Mouse (Mus musculus) testis, postnatal 14 days (tissue): ENCODE measurements at regions not wholly inside any gene's neighbourhood (a gene's known extent, or its start where the extent isn't known, plus 50 kb on each side); places are given as distances from the start of the nearest gene placed in this dataset.
"Not testable (repeated sequence)": the region's sequence is repeated elsewhere in the genome, so short reads cannot be mapped to it uniquely, and the experiment has no call there.

Source experiments
- DNase-seq: peaks from one replicate; pipeline ENCODE4 v3.0.0; 2021; ENCODE audit warnings: low spot score

- DNase-seq = no peak
Measured at GRCm38 (mm10) chr8:96586129-96586528, 697.8 kb upstream of the Got2 start.

- DNase-seq = no peak
Measured at GRCm38 (mm10) chr8:96552512-96552911, 664.2 kb upstream of the Got2 start.

DNA sequence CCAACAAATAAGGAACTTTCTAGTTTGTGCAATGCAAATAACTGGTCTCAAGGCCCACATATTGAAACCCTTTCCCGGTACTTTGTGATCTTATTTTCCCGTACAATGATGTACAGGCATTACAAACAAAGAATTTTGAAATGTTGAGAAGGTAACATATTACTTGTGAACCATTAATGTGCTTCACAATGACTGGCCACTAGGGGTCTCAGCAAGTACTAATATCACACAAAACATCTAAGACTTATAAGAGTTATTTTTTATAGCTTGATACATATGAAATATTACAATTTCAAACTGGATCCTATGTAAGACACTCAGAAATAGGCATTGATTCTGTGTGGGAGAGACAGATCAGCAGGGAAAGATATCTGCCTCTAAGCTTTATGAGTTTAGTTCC lies 662.1 kb upstream of the Got2 start:
- no peak for DNase-seq

DNA sequence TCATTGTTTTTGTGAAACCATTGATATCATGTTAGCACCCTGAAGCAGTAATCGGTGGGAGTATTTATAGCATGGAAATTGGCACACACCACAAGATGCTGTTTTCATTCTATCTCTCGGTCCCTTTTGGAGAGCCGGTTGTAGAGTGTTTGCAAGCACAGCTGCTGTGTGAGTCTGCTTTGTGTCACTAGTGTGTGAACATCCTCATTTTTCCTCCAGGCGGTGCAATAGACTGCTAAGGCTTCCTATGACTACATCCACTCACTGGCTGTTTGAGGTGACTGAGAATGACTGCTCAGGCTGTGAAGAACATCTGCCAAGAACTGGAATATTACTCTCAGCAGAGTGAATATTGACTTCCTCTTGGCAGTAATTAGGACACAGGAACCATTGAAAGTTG lies 660.3 kb upstream of the Got2 start:
- no peak for DNase-seq

GRCm38 (mm10) chr8:96548187-96548586 lies 659.8 kb upstream of the Got2 start:
- no peak for DNase-seq

- DNase-seq = no peak
Measured at GRCm38 (mm10) chr8:96542215-96542614, 653.9 kb upstream of the Got2 start.

- DNase-seq = no peak
Measured at GRCm38 (mm10) chr8:96498854-96499253, 610.5 kb upstream of the Got2 start.

DNA sequence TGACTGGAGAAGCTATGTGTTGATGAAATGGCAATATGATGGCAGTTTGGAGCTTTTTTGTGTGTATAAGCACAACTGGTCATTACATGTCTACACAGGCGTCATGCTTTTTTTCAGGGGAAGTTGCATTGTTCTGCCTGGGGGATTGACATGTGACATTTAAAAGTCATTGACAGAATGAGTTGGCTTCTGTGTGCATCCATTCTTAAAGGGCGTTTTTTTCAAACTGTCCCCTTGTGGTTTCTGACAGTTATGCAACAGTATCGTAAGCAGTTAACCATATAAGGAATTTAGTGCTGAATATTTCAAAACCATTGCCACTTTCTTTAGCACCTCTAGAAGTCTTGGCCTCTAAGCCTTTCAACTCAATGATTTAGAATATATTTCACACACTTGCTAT lies 607.1 kb upstream of the Got2 start:
- no peak for DNase-seq

- DNase-seq = no peak
Measured at GRCm38 (mm10) chr8:96489804-96490203, 601.5 kb upstream of the Got2 start.

DNA sequence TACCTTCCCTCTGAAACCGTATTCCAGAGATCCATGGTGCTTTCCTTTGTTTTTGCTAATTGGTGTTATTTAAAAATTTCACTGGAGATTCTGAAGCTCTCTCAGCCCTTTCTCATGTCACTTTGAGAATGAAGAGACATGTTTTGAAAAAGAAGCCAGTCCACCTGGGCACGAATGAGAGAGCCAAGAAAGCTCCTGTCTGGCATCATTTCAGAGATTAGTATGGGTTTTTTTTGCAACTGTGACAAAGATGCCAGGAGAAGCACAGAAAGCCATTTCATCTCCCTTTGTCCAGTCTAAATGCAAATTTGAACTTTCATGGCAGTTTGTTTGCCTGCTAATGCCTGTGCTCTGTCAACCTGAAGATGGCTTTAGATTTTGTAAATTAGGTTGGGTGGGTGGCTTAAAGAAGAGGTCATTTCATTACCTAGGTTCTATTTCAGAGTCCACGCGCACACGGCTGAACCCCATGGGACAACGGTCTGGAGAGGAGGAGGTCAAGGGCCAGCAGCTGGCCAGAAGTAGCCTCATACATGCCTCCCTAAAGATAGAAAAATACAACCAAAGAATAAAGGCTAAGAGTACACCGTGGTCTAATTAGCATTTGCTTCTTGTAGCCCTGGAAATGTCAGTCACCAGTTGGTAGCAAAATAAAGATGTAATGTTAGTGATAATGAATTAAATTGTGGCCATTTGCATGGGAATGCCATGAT lies 600.5 kb upstream of the Got2 start:
- DNase-seq = no peak

- DNase-seq = no peak
Measured at GRCm38 (mm10) chr8:96455915-96456314, 567.6 kb upstream of the Got2 start.

DNA sequence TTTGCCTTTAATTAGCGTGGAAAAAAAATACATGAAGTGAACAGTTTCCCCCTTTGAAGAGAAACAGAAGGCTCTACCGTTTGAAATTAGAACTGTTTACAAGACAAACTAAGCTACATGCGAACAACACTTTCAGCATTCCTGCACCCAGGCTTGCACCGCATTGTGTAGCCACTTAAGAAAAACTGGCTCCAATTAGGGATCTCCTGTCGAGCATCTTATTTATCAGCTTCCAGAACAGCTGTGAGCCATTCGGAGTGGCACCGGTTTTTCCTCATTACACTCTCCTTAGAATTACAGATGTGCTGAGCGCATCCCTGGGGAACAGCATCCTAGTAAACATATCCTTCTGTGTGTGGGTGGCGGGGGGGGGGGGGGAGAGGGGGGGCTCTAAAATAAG lies 567.0 kb upstream of the Got2 start:
- no peak for DNase-seq

DNA sequence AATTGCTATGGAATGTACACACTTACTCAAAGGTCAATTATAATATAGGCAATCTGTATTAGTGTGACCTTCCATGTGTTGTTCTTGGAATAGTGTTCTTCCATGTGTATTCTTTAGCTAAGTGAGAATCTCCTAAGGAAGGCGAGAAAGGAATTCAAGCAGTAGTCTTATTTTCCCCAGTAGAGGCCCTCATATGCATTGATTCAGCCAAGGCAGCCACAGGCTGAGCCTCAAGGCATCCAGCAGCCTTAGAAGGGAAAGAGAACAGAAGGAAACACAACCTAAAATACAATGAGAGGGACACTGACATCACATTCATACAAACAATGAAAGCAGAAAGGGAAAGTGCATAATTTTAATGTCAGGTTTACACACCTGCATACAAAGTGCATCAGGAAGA lies 541.4 kb upstream of the Got2 start:
- no peak for DNase-seq

DNA sequence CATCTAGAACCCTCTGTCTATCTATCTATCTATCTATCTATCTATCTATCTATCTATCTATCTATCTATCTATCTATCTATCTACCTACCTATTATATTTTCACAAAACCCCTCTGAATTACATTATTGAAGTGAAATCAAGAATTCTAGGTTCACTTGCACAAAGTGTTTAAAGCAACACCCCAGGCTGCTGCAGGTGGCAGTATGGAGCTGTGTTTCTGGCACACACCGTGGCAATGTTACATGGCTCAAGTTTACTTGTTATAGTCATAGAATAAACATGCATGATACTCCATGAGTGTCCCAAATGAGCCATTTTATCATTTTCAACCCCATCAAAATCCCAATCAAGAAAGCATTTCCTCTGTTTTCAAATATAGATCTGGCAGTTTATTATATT lies 538.6 kb upstream of the Got2 start:
- DNase-seq = no peak

DNA sequence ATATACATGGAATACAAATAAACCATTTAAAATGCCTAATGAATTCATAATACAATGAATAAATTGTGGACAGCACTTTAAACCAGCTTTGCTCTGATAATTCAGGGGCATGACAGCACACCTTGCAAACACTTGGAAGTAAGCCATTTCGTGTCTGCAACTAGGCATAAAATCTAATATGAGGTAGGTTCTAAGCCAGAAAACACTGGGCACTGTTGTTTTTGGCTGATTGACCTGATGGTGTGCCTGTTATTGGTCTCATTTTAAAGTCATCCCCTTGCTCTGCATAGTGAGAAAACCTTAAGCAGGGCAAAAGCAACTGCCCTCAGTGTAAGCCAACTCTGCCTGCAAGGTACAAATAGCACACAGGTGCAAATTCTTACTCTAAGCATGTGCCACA lies 521.3 kb upstream of the Got2 start:
- DNase-seq = no peak

DNA sequence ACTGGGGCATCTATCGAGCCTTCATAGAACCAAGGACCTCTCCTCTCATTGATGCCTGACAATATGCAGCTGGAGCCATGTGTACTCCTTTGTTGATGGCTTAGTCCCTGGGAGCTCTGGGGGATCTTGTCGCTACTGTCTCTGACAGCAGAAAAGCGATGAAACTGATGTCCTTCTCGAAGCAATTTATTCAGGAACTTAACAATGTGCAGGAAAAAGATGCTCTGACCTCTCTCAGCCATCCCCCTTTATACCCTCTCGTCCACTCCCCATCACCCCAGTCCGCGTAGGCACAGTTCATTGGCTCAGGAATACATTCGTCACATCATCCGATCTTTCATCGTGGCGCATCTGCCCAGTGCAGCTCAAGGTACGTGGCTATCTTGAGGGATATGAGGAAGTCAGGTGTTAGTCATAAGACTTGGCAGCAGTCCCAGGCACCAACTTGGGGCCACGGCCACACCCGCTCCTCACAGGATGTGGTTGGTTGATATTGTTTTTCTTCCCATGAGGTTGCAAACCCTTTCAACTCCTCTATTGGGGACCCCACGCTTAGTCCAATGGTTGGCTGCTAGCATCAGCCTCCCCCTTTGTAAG lies 516.3 kb upstream of the Got2 start:
- no peak for DNase-seq

DNA sequence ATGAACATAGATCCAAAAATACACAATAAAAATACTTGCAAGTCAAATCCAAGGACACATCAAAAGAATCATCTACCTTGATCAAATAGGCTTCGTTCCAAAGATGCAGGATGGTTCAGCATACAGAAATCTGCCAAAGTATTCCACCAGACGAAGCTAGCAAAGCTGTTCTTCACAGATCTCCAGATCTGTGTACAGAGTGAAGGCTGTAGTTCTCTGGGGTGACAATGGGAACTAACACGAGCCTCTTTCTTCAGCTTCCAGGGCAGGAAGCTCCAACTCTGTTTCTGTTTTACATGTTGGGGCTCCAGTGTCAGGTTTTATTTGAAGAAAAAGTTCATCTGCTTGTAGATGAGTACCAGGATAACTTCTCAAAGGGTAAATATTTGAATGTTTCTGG lies 515.3 kb upstream of the Got2 start:
- no peak for DNase-seq

GRCm38 (mm10) chr8:96399381-96399780 lies 511.0 kb upstream of the Got2 start:
- DNase-seq = not testable (repeated sequence)

DNA sequence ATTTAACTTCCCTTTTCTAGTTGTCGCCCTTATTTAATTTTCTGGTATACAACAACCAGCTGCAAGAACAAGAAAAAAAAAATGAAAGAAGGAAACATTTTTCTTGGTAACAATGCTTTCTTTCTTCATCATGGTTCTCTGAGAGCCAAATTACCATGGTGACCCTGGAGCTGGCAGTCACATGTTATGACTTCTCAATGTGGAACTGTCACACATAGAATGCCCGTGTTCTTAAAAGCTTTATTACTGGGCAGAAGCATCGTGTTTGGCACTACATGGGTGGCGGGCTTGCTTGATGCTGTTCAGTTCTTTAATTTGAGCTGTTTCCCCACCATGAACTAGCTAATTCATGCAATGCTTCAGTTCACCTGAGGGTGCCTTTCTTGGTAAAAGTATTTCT lies 504.7 kb upstream of the Got2 start:
- no peak for DNase-seq

DNA sequence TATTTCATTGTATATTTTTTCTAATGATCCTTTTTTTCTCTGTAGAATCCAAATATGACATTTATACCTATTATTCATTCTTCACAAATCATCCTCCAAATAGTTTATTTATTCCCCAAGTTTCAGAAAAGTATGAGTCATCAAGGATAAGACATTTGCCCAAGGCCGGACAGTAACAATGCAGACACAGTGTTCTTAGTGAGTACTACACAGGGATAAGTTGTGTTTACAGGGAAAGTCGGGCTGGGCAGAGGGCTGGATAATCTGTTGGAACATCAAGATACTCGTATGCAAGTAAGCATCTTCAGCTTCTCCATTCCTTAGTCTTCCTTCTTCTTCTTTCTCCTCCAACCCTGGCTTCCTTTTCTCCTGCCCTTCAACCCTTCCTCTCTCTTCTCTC lies 500.9 kb upstream of the Got2 start:
- peak; percentile 4 for DNase-seq

DNA sequence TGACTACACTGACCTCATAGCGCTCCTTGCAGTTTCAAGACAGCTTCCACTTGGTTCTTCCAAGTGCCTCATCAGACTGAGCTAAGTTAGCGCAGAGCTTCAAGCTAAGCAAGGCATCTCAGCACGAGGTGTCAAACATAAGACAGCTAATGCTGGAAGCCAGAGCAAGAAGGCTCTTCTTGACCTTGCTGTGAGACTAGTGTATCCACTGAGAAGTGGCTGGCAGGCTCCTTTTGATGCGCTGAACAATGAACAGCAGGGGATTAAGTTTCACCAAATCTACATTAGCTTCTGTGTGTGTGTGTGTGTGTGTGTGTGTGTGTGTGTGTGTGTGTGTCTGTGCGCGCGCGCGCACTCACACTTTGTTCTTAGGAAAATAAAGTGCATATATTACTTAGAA lies 482.2 kb upstream of the Got2 start:
- no peak for DNase-seq

DNA sequence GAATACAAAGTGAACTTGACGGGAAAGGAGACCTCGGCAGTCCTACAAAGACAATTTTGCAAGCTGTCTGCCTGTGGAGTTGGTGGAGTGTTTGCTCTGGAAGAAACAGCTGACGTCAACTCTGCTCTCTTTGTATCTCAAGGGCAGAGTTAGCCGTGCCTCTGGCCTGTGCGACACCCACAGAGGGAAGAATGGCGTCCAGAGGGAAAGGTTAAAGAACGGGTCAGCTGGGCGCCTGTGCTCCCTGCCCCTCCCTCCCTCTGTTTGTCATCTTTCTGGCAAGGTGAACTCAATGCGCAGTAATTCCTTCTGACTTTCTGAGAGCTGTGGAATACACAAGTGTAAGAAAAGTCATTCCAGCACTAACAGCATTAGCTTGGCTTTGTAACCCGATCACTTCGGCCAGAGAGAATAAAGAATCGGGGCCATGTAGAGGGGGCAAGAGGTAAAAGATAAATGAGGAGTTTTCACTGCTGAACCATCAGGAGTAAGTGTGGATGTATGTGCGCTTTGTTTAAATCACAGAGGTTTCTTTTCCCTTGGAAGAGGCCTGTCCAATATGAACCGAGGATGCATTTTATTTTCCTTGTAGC lies 474.6 kb upstream of the Got2 start:
- DNase-seq = no peak

DNA sequence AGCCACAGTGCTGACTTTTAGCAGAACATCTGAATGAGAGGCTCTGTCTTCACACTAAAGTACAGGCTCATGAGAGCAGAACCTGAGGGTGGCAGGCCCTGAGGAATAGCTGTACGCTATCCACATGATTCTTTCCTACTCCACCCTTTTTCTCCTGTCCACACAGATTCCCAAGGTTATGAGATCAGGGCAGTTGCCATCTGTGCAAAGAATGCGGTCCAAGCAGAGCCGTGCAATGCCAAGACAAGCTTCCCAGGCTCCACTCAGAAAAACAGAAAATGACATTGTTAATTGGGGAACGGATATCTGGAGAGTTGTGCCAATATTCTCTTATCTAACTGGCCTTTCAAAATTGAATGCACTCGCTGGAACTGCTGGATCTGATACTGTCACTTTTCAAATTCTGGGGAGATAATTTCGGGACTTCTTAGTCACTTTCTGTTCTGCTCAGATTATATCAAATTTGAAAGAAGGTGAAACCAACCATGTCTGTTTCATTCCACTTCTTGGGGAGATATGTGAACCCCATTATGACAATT lies 462.3 kb upstream of the Got2 start:
- DNase-seq = peak; percentile 8

DNA sequence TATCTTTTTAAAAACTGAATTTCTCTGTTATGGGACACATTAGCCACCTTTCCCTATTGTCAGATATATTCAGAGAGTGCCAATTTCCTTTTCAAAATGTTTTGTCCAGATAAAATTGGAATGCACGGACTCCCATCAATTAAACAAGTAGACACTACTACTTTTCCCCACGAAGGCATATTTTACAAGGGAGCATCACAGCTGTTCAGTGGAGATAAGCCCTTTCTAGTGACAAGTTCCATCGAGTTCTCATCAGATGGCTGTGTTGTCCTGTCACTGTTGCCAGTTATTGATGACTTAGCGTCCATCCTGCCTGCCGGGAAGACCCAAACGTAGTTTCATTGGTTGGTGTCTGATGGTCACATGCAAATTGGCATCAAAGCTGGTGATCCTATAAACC lies 461.2 kb upstream of the Got2 start:
- no peak for DNase-seq
